Mouse (Mus musculus) cerebellum, adult 2 months (tissue): Measurements from ENCODE around the gene Foxj2.

Experiments
- CTCF ChIP-seq: fragments of 200-500 bp; IDR thresholded peaks from 2 replicates; pipeline ENCODE4 v1.5.1; 2011; ENCODE audit warnings: low read depth, mild to moderate bottlenecking, control low read depth, low read length, moderate library complexity, borderline replicate concordance; ENCODE audit not compliant: insufficient read depth
- POLR2A ChIP-seq: fragments of 200-500 bp; IDR thresholded peaks from 2 replicates; pipeline ENCODE4 v1.6.1; 2011; ENCODE audit warnings: low read length, control low read depth, borderline replicate concordance; ENCODE audit not compliant: insufficient read depth

DNA sequence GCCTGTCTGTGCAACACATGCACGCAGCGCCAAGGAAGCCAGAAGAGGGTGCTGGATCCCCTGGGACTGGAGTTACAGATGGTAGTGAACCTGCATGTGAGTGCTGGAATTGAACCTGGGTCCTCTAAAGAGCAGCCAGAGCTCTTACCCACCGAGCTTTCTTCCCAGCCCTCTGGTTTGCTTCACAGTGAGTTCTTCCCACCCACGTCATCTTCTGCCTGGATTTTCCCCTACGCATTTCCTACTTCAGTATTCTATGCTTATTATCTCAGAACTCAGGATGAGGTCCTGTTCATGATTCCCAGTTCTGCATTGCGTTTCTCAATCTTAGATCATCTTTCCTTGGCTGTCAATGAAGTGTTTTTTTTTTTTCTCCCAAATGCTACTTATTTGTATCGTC lies 43.7 kb upstream of the Foxj2 start:
- TF ChIP-seq POLR2A = no peak
- TF ChIP-seq CTCF = no peak
